In the genomic region with DNA sequence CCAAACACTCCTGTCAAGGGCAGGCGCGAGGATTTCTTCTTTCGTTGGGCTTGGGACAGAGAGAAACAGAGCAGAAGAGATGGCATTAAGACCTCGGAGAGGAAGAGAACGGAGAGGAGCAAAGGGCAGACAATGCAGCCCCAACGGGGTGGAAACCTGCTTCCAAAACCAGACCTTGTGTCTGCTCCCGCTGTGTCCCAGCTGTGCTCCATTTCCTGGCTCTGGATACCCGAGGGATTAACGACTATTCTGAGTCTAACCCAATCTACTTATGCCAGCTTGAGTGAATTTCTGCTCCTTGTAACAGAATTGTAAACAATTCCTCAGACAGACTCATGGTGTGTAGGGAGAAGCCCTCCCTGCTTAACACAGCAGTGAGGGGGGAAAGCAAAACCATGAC, we compare ENCODE assay signal across 9 mouse cellular contexts. TPM values are rescaled to one million over a fixed set of nuclear protein-coding genes. Genes with fewer than 3 reads are reported as not detected.
DNase-seq lines count a peak whose midpoint lies in the region; ATAC-seq lines count a peak whose summit lies in the region.
"Had no signal": no experiment of that assay in that cellular context is flagged by ENCODE, and none has a peak within 500 bp of the region (broad histone marks: within the 10 kb centered on the region; RNA-seq: fewer than 3 reads in every experiment).

No protein-coding gene starts in this region.

- H3K4me2 ChIP-seq in heart, embryonic 11.5 days = no peak overlapping the region
- H3K4me2 ChIP-seq: liver, embryonic 15.5 days had no signal

- DNase-seq in heart, postnatal 25 days (ENCODE audit: low spot score) = no peak
- DNase-seq in ES-CJ7 (ENCODE audit: low read depth, low spot score) = peak; percentile 35
- peak; percentile 52 for DNase-seq in embryonic facial prominence, embryonic 10.5 days (ENCODE audit: low spot score)
- no peak for DNase-seq in limb, embryonic 10.5 days (ENCODE audit: low spot score)
- no peak for DNase-seq in layer of hippocampus, adult 9-11 months
- DNase-seq in adrenal gland, postnatal 4 days (ENCODE audit: low spot score in 2 of 2) = no peak
- no peak for DNase-seq in left cerebral cortex, adult 8-10 months (ENCODE audit: low spot score in 2 of 2)

- H3K9me3 ChIP-seq in heart, embryonic 11.5 days (replicated peaks; ENCODE audit: control insufficient read depth, low read length) = no peaks in the 10 kb centered on the region
- H3K9me3 ChIP-seq in embryonic facial prominence, embryonic 10.5 days = no peaks in the 10 kb centered on the region
- H3K9me3 ChIP-seq in limb, embryonic 10.5 days (replicated peaks) = no peaks in the 10 kb centered on the region
- H3K9me3 ChIP-seq: liver, embryonic 15.5 days had no signal

- peak overlapping the region; percentile 17; the same call in 1 of the 2 replicates for H3K9ac ChIP-seq in heart, embryonic 11.5 days (ENCODE audit: low read depth, low read length)
- H3K9ac ChIP-seq: liver, embryonic 15.5 days had no signal

- no peak overlapping the region for H3K4me3 ChIP-seq in heart, embryonic 11.5 days (ENCODE audit: low read depth, low read length)
- no peak overlapping the region for H3K4me3 ChIP-seq in embryonic facial prominence, embryonic 10.5 days
- H3K4me3 ChIP-seq in limb, embryonic 10.5 days = 0 out of 2 replicates have a peak overlapping the region, but pooled peaks have one; percentile 8
- H3K4me3 ChIP-seq: liver, embryonic 15.5 days had no signal

- WGBS in heart, embryonic 11.5 days (ENCODE audit: insufficient replicate concordance) = 20% methylated on average over 9 of the region's 9 CpGs
- 14% methylated on average over 9 of the region's 9 CpGs for WGBS in embryonic facial prominence, embryonic 10.5 days
- 27% methylated on average over 9 of the region's 9 CpGs for WGBS in limb, embryonic 10.5 days

- ATAC-seq in heart, embryonic 11.5 days (replicated peaks; ENCODE audit: insufficient number of reproducible peaks, low FRiP score, low TSS enrichment) = no peak

- intact Hi-C loops in heart, postnatal 25 days (cut with DNase I) = no loop called here

- no peaks in the 10 kb centered on the region for H3K36me3 ChIP-seq in heart, embryonic 11.5 days (ENCODE audit: control insufficient read depth, insufficient read depth, low read length)
- H3K36me3 ChIP-seq in embryonic facial prominence, embryonic 10.5 days (replicated peaks) = 0 out of 2 replicates have a peak, but pooled peaks cover 7% of the 10 kb centered on the region
- peaks cover 8% of the 10 kb centered on the region for H3K36me3 ChIP-seq in limb, embryonic 10.5 days
- H3K36me3 ChIP-seq: liver, embryonic 15.5 days had no signal

- no peaks in the 10 kb centered on the region for H3K27me3 ChIP-seq in heart, embryonic 11.5 days (ENCODE audit: control insufficient read depth, insufficient read depth, low read length)
- no peaks in the 10 kb centered on the region for H3K27me3 ChIP-seq in embryonic facial prominence, embryonic 10.5 days (replicated peaks; ENCODE audit: low read depth, poor library complexity, severe bottlenecking)
- no peaks in the 10 kb centered on the region for H3K27me3 ChIP-seq in limb, embryonic 10.5 days (ENCODE audit: low read depth, poor library complexity, severe bottlenecking)
- H3K27me3 ChIP-seq: liver, embryonic 15.5 days had no signal

- H3K4me1 ChIP-seq in heart, embryonic 11.5 days (ENCODE audit: control insufficient read depth, insufficient read depth, low read length) = peaks cover 49% of the 10 kb centered on the region
- peaks cover 87% of the 10 kb centered on the region for H3K4me1 ChIP-seq in embryonic facial prominence, embryonic 10.5 days
- peaks cover 92% of the 10 kb centered on the region for H3K4me1 ChIP-seq in limb, embryonic 10.5 days

- H3K27ac ChIP-seq in heart, embryonic 11.5 days (ENCODE audit: low read depth, low read length) = 0 out of 2 replicates have a peak overlapping the region, but pooled peaks have one; percentile 4
- peak overlapping the region; percentile 40 for H3K27ac ChIP-seq in embryonic facial prominence, embryonic 10.5 days (replicated peaks)
- H3K27ac ChIP-seq in limb, embryonic 10.5 days = peak overlapping the region; percentile 82
- H3K27ac ChIP-seq: liver, embryonic 15.5 days had no signal

RNA-seq across cellular contexts. Expression of a gene that starts 51.3 kb away (rescaled TPM):
- polyA plus RNA-seq in heart, embryonic 11.5 days (2014; fragmentation: Nextera tagmentation; extraction: Ambion mirVana) = 128 TPM in 2 replicates
- total RNA-seq in heart, postnatal 25 days (2021) = 10 to 100 TPM; 34.8 to 41.1 TPM
- polyA plus RNA-seq in embryonic facial prominence, embryonic 10.5 days (2016; fragmentation: Nextera tagmentation; extraction: Ambion mirVana) = 136 and 142 TPM in 2 replicates
- 139 and 140 TPM in 2 replicates for polyA plus RNA-seq in limb, embryonic 10.5 days (2016; fragmentation: Nextera tagmentation; extraction: Ambion mirVana)
- 100 to 1,000 TPM in 1 of 2 experiments, 10 to 100 TPM in 1; 85.6 to 109 TPM for total RNA-seq in adrenal gland, postnatal 4 days (2021)
- 10 to 100 TPM; 57.4 to 69.0 (median 60.8) TPM for total RNA-seq in left cerebral cortex, adult 8-10 months (2022)

RNA-seq across cellular contexts. Expression of a gene that starts 51.3 kb away (rescaled TPM):
- 21.1 and 21.6 TPM in 2 replicates for polyA plus RNA-seq in heart, embryonic 11.5 days (2014; fragmentation: Nextera tagmentation; extraction: Ambion mirVana)
- 10 to 100 TPM; 23.1 to 25.0 TPM for total RNA-seq in heart, postnatal 25 days (2021)
- polyA plus RNA-seq in embryonic facial prominence, embryonic 10.5 days (2016; fragmentation: Nextera tagmentation; extraction: Ambion mirVana) = 26.1 and 28.8 TPM in 2 replicates
- 29.5 and 33.0 TPM in 2 replicates for polyA plus RNA-seq in limb, embryonic 10.5 days (2016; fragmentation: Nextera tagmentation; extraction: Ambion mirVana)
- total RNA-seq in adrenal gland, postnatal 4 days (2021) = 10 to 100 TPM; 21.3 to 22.1 TPM
- 10 to 100 TPM; 12.5 to 19.1 (median 18.6) TPM for total RNA-seq in left cerebral cortex, adult 8-10 months (2022)

Comparison
In these comparisons a context has a peak if more than half of its experiments do, and no peak if none do; other contexts are left out.
1. H3K27ac ChIP-seq: peak in every context shown above with its lines; median percentile 82 in limb, embryonic 10.5 days; 40 in embryonic facial prominence, embryonic 10.5 days; 4 in heart, embryonic 11.5 days.
2. DNase-seq: peak in ES-CJ7 (single experiment) and embryonic facial prominence, embryonic 10.5 days (single experiment); none in heart, postnatal 25 days (single experiment), limb, embryonic 10.5 days (single experiment), layer of hippocampus, adult 9-11 months (single experiment), adrenal gland, postnatal 4 days (0 of 2) and left cerebral cortex, adult 8-10 months (0 of 2).